Mouse (Mus musculus) liver, embryonic 14.5 days (tissue): ENCODE data around the gene Camk2d. TPM values are rescaled to one million over a fixed set of nuclear protein-coding genes. Genes with fewer than 3 reads are reported as not detected.

Source experiments
- ATAC-seq: fragments of 200-750 bp; cut with Nextera tagmentation; 2 replicates; pipeline ENCODE4 v1.8.0; 2017; ENCODE audit warnings: moderate number of reproducible peaks, mild to moderate bottlenecking, moderate library complexity; ENCODE audit not compliant: insufficient read depth
- DNase-seq, 3 experiments: peaks; one replicate each; pipeline ENCODE4 v3.0.0-alpha.2; 2012 to 2013; ENCODE audit warnings: low read depth in 3 of 3, low spot score in 3 of 3
- H3K27ac ChIP-seq: fragments of 300-500 bp; sonication (generic); 2 replicates; pipeline ENCODE4 v1.5.1; 2014; ENCODE audit warnings: moderate library complexity, mild to moderate bottlenecking, control low read depth, inconsistent platforms
- H3K27me3 ChIP-seq: fragments of 300-500 bp; sonication (generic); 2 replicates; pipeline ENCODE4 v1.6.1; 2014; ENCODE audit warnings: mild to moderate bottlenecking, low read length, moderate library complexity; ENCODE audit not compliant: control insufficient read depth, insufficient read depth
- H3K36me3 ChIP-seq: fragments of 300-500 bp; sonication (generic); replicated peaks from 2 replicates; pipeline ENCODE4 v1.6.1; 2014; ENCODE audit warnings: low read depth; ENCODE audit not compliant: control insufficient read depth, insufficient read depth
- H3K4me1 ChIP-seq, 2 experiments: fragments of 200-500 bp in 1 of 2; fragments of 300-500 bp in 1 of 2; sonication (generic) in 1 of 2; replicated peaks; 2 replicates each; pipeline ENCODE4 v1.6.1; 2012 to 2014; ENCODE audit warnings: antibody characterized with exemption in 1 of 2, inconsistent platforms in 1 of 2, low read length in 1 of 2; ENCODE audit not compliant: control insufficient read depth in 2 of 2, insufficient read depth in 2 of 2
- H3K4me2 ChIP-seq: fragments of 300-500 bp; sonication (generic); 2 replicates; pipeline ENCODE4 v1.6.1; 2014; ENCODE audit warnings: low read depth, mild to moderate bottlenecking, control low read depth, moderate library complexity
- H3K4me3 ChIP-seq, 2 experiments: fragments of 200-500 bp in 1 of 2; fragments of 300-500 bp in 1 of 2; sonication (generic) in 1 of 2; 2 replicates each; pipeline ENCODE4 v1.5.1; 2012 to 2014; ENCODE audit warnings: low read depth in 2 of 2, low read length in 2 of 2, mild to moderate bottlenecking in 2 of 2, control low read depth in 1 of 2, inconsistent platforms in 1 of 2, moderate library complexity in 1 of 2; ENCODE audit not compliant: insufficient read depth in 1 of 2
- H3K9ac ChIP-seq: fragments of 300-500 bp; sonication (generic); replicated peaks from 2 replicates; pipeline ENCODE4 v1.6.1; 2014; ENCODE audit warnings: mild to moderate bottlenecking, control low read depth, moderate library complexity
- H3K9me3 ChIP-seq: fragments of 300-500 bp; sonication (generic); 2 replicates; pipeline ENCODE4 v1.6.1; 2016; ENCODE audit warnings: low read length, mixed read lengths; ENCODE audit not compliant: control insufficient read depth
- CTCF ChIP-seq: IDR thresholded peaks from 2 replicates; pipeline ENCODE4 v1.5.1; 2016; ENCODE audit warnings: antibody characterized with exemption, low read depth, control low read depth
- EP300 ChIP-seq: IDR thresholded peaks from 2 replicates; pipeline ENCODE4 v1.6.1; 2016; ENCODE audit warnings: antibody characterized with exemption, low read depth
- WGBS: fragments of 180-500 bp; shearing (Covaris S2); extraction: QIAGEN DNeasy Blood & Tissue Kit; methylation state at CpG from one replicate; pipeline ENCODE4 v1.1.7; 2014; ENCODE audit not compliant: insufficient replicate concordance; 5-methylcytosine and 5-hydroxymethylcytosine counted together
- polyA plus RNA-seq, 2 experiments: library from polyadenylated mRNA; depleted of rRNA in 1 of 2; stranded (reverse) in 1 of 2; unstranded in 1 of 2; fragments of >200 nt; fragmentation: Nextera tagmentation in 1 of 2; extraction: Ambion mirVana in 1 of 2; gene quantifications; 2 replicates each; pipeline versions ENCODE4 v1.2.1 to v1.2.3; 2012 to 2014

The Camk2d gene
- polyA plus RNA-seq, 2 experiments = 2.2 to 3.7 TPM

DNA sequence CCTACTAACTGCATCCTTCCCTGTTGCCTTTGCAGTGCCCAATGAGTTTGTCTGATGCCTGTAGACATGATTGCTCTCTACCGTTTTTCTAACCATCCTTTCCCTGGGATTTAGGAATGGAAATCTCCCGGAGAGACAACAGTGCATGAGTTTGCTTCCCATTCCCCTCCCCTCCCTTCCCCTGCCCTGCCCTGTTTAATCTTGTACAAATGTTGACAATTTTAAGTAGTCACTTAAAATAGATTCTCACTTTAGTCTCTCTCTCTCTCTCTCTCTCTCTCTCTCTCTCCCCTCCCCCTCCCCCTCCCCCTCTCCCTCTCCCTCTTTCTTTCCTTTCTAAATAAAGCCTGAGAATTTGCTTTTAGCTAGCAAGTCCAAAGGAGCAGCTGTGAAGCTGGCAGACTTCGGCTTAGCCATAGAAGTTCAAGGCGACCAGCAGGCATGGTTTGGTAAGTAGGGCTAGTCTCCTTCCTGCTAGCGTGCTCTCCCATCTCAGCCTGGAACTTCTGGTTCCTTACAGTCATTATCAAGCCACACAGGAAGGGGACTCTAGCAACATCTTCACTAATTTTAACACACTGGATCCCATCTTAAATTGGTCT, 184.0 kb downstream of the Camk2d start:
- TF ChIP-seq EP300 (no peak), CTCF (no peak)
- no peaks in the 10 kb centered on the region for H3K4me1 ChIP-seq
- ATAC-seq (no peak), DNase-seq (no peak)
- H3K4me3 ChIP-seq = no peak overlapping the region
- H3K27me3 ChIP-seq = no peaks in the 10 kb centered on the region
- no peaks in the 10 kb centered on the region for H3K9me3 ChIP-seq
- H3K4me2 ChIP-seq = no peak overlapping the region
- H3K36me3 ChIP-seq = no peaks in the 10 kb centered on the region
- no peak overlapping the region for H3K9ac ChIP-seq
- H3K27ac ChIP-seq = no peak overlapping the region
- WGBS = 56% methylated on average over 5 of the region's 5 CpGs

DNA sequence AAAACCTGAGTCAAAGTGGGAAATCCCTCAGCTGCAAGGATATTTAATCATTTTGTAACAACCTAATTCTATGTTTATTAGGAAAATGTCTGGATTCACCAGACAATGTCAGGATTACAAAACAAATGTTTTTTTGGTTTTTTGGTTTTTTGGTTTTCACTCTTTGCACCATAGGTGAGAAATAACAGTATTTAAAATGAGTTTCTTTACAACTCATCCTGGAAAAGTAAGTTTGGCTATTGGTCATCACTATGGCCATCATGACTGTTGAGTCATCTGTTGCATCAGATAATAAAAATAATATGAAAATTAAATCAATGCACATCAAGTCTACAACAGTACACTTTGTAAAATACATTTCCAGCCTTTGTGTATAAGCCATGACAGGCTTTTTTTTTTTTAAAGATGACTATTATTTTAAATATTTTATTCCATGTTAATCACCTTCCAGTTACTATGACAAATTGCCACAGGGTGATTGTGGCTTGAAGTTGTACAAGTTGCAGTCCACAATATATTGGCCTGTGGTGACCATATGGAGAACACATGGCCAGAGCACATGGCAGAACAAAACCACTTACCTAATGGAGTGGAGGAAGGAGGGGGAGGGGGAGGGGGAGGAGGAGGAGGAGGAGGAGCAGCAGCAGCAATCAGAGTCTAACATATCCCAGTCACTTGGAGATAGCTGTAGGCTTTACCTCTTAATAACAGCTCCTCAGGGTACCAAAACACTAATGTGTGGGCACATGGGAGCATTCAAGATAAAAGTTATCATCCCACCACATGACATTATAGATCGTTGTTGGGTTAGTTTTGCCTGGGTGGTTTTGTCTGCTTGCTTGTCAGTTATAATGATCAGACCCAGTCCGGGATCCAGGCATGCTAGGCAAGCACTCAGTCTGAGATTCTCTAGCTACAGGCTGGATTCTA, 197.2 kb downstream of the Camk2d start:
- ATAC-seq (peak; percentile 79), DNase-seq (no peak)
- TF ChIP-seq CTCF = no peak
- TF ChIP-seq EP300 = peak; percentile 27
- Histone ChIP-seq H3K27ac (no peak overlapping the region), H3K4me2 (no peak overlapping the region), H3K36me3 (no peaks in the 10 kb centered on the region), H3K9me3 (no peaks in the 10 kb centered on the region), H3K27me3 (no peaks in the 10 kb centered on the region), H3K9ac (no peak overlapping the region), H3K4me3 (no peak overlapping the region), H3K4me1 (peaks cover 0 to 4% of the 10 kb centered on the region in 2 experiments; a peak in 1 of 4 replicates)
- WGBS = 20% methylated on average over 2 of the region's 2 CpGs

DNA sequence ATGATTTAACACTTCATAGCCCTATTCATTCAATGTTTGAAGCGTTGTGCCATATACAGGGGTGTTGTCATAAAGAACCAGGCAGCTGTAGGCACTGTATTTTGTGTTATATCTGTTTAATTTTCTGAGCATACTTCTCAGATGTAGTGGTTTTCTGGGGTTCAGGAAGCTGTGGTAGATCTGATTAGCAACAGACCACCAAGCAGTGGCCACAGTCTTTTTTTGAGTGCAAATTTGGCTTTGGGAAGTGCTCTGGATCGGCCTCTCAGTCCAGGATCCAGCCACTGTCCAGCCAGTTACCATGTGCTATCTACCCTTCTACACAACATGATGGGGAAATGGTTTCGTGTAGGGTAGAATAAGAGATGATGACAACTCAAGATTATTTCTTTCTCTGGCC, 199.8 kb downstream of the Camk2d start:
- no peak overlapping the region for H3K9ac ChIP-seq
- WGBS = 20% methylated on average over 3 of the region's 3 CpGs

DNA sequence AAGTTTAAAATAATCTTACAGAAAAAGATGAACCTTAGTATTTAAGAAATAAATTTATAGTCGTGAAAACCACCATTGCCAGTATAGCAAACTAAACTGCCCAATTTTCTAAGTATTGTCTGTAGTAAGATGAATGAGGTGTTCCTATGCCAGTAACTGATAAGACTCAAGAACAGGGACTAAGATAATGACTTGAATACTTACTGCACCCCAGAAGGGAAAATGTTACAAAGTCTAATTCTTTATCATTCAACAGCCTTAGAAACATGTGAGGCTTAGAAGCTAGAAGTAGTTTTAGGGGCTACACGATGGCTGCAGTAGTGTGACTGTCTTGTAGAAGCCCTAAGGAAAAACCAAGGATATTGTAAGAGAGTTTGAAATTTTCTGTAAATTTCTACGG, 200.9 kb downstream of the Camk2d start:
- H3K4me1 ChIP-seq = peaks cover 0 to 4% of the 10 kb centered on the region in 2 experiments; a peak in 1 of 4 replicates

More for the DNA sequence above, 199.8 kb downstream of the Camk2d start:
- DNase-seq = no peak
- no peaks in the 10 kb centered on the region for H3K9me3 ChIP-seq
- no peaks in the 10 kb centered on the region for H3K27me3 ChIP-seq
- no peak overlapping the region for H3K4me2 ChIP-seq
- H3K4me1 ChIP-seq = peaks cover 0 to 4% of the 10 kb centered on the region in 2 experiments; a peak in 1 of 4 replicates
- H3K27ac ChIP-seq = no peak overlapping the region
- no peak for TF ChIP-seq EP300
- no peak for TF ChIP-seq CTCF
- no peak for ATAC-seq
- H3K4me3 ChIP-seq = no peak overlapping the region
- H3K36me3 ChIP-seq = no peaks in the 10 kb centered on the region

DNA sequence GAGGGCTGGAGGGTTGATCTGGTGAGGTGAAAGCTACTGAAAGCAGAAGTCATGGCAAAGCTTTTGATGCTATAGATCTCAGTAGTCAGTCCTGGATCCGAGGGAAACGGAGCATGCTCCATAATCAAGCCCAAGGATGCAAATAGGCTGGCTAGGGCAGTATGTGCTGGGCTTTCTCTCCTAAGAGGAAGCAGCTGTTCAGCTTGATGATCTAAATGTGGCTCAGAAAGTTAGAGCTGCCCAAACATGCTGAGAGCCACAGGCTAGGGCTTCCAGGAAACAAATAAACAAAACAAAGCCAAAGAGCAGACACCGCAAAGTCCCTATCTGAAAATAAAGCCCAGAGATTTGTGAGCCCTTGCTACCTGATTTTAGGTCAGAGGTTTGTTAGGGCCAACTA, 201.7 kb downstream of the Camk2d start:
- WGBS = 67% methylated on average over 3 of the region's 3 CpGs
- Histone ChIP-seq H3K36me3 (no peaks in the 10 kb centered on the region), H3K27me3 (no peaks in the 10 kb centered on the region), H3K9ac (no peak overlapping the region), H3K9me3 (no peaks in the 10 kb centered on the region), H3K4me2 (no peak overlapping the region), H3K27ac (no peak overlapping the region), H3K4me1 (peaks cover 0 to 4% of the 10 kb centered on the region in 2 experiments; a peak in 1 of 4 replicates), H3K4me3 (no peak overlapping the region)
- no peak for ATAC-seq
- TF ChIP-seq EP300 (no peak), CTCF (no peak)
- no peak for DNase-seq

More for the DNA sequence above, 200.9 kb downstream of the Camk2d start:
- ATAC-seq (peak; percentile 40; the same call in 1 of the 2 replicates), DNase-seq (no peak)
- no peak overlapping the region for H3K4me2 ChIP-seq
- 41% methylated on average over 3 of the region's 3 CpGs for WGBS
- no peaks in the 10 kb centered on the region for H3K9me3 ChIP-seq
- no peak overlapping the region for H3K4me3 ChIP-seq
- no peak overlapping the region for H3K27ac ChIP-seq
- TF ChIP-seq CTCF (no peak), EP300 (no peak)
- no peaks in the 10 kb centered on the region for H3K27me3 ChIP-seq
- H3K36me3 ChIP-seq = no peaks in the 10 kb centered on the region
- no peak overlapping the region for H3K9ac ChIP-seq
